Mouse (Mus musculus) testis, adult 2 months (tissue): ENCODE data around the gene Rars. TPM values are rescaled to one million over a fixed set of nuclear protein-coding genes. Genes with fewer than 3 reads are reported as not detected.

ENCODE experiments used
- H3K27ac ChIP-seq: fragments of 200-500 bp; 2 replicates; pipeline ENCODE4 v1.5.1; 2012; ENCODE audit warnings: low read depth, low read length; ENCODE audit not compliant: control insufficient read depth, insufficient read depth
- H3K27me3 ChIP-seq: fragments of 200-500 bp; 2 replicates; pipeline ENCODE4 v1.6.1; 2012; ENCODE audit warnings: mild to moderate bottlenecking, low read length, moderate library complexity; ENCODE audit not compliant: control insufficient read depth, insufficient read depth
- H3K36me3 ChIP-seq: fragments of 200-500 bp; 2 replicates; pipeline ENCODE4 v1.6.1; 2012; ENCODE audit warnings: mild to moderate bottlenecking, low read length; ENCODE audit not compliant: control insufficient read depth, insufficient read depth
- H3K4me1 ChIP-seq: fragments of 200-500 bp; 2 replicates; pipeline ENCODE4 v1.6.1; 2012; ENCODE audit warnings: low read length; ENCODE audit not compliant: control insufficient read depth, insufficient read depth
- H3K4me3 ChIP-seq: fragments of 200-500 bp; 2 replicates; pipeline ENCODE4 v1.5.1; 2012; ENCODE audit warnings: low read depth, mild to moderate bottlenecking, low read length, moderate library complexity, mixed read lengths; ENCODE audit not compliant: control insufficient read depth
- CTCF ChIP-seq: fragments of 200-500 bp; IDR thresholded peaks from 2 replicates; pipeline ENCODE4 v1.5.1; 2012; ENCODE audit warnings: low read depth, mild to moderate bottlenecking, inconsistent platforms, low read length, moderate library complexity; ENCODE audit not compliant: control insufficient read depth, insufficient read depth, insufficient replicate concordance
- POLR2A ChIP-seq: fragments of 200-500 bp; IDR thresholded peaks from 2 replicates; pipeline ENCODE4 v1.6.1; 2012; ENCODE audit warnings: low read depth, mild to moderate bottlenecking, inconsistent platforms, low read length, moderate library complexity; ENCODE audit not compliant: control insufficient read depth
- polyA plus RNA-seq: library from polyadenylated mRNA; depleted of rRNA; stranded (reverse); fragments of >200 nt; gene quantifications from 2 replicates; pipeline ENCODE4 v1.2.3, GENCODE M21; 2012; rRNA removed

Gene Rars
- 8.6 and 9.3 TPM in 2 replicates for polyA plus RNA-seq

DNA sequence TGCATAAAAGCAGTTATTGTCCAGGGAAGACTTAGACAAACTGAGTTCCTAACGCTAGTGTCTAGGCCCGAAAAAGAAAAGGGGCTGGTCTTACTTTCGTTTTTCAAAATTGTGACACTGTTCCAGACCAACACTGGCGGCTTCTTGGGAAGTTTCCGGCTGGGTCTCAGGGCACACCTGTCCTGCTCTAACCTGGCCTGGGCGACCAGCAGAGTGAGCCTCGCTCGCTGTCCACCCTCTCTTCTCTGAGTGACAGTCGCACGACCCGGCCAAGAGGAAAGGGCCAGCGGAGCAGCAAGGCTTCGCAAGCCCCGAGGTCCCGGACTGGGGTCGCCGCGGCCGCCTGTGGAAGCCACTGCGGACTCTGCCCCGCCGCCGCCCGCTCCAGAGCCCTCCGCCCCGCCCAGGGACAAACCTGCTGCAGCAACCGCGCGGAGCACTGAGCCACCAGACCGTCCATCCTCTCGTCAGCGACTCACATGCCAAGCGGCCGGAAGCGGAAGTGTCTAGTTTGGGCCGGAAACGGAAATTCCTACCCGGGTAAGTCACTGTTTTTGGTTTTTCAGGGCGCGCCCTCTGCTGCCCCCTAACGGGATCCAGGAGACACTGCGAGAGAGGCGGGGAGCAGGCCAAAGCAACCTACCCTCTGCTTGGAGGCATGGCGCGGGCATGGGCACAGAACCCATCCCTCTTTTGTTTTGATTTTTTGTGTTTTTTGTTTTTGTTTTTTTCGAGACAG lies at the start of gene Rars:
Gene Rars (minus strand): TSS at position 485 of the 739 bp plus-strand sequence.
- no peaks in the 10 kb centered on the region for H3K36me3 ChIP-seq
- TF ChIP-seq CTCF (peak; percentile 92), POLR2A (peak; percentile 78)
- peaks cover 2% of the 10 kb centered on the region for H3K4me1 ChIP-seq
- no peaks in the 10 kb centered on the region for H3K27me3 ChIP-seq
- H3K4me3 ChIP-seq, result peak within 1 kb of the TSS; percentile 93
- H3K27ac ChIP-seq, result no peak within 1 kb of the TSS

DNA sequence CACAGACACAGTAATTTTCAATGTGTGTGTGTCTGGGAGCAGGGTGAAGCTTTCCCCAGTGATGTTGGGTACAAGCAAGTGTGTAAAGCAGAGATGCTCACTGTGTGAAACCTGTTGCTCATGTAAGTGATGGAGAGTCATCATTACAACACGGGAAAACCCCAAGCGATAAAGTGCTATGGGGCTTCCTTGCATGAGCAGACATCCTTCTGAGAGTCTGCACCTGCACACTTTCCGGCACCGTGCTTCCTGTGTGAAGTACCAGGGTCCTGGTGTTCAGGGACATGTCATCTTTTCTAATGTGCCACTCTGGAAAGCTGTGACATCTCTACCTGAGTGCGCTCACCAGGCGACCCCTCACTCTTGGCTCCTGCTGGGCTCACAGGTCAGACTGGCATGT lies 48.5 kb upstream of the Rars start:
- no peaks in the 10 kb centered on the region for H3K27me3 ChIP-seq
- no peak overlapping the region for H3K27ac ChIP-seq
- TF ChIP-seq POLR2A (no peak), CTCF (no peak)
- no peaks in the 10 kb centered on the region for H3K4me1 ChIP-seq
- no peaks in the 10 kb centered on the region for H3K36me3 ChIP-seq
- no peak overlapping the region for H3K4me3 ChIP-seq

- H3K4me3 ChIP-seq, result no peak overlapping the region
- no peaks in the 10 kb centered on the region for H3K27me3 ChIP-seq
- no peaks in the 10 kb centered on the region for H3K4me1 ChIP-seq
- no peaks in the 10 kb centered on the region for H3K36me3 ChIP-seq
- TF ChIP-seq POLR2A, result no peak
- no peak for TF ChIP-seq CTCF
- no peak overlapping the region for H3K27ac ChIP-seq
Measured at GRCm38 (mm10) chr11:35878559-35878897, 44.2 kb upstream of the Rars start.

- no peaks in the 10 kb centered on the region for H3K4me1 ChIP-seq
Measured at GRCm38 (mm10) chr11:35877651-35878558, 43.6 kb upstream of the Rars start.

GRCm38 (mm10) chr11:35873624-35874244 lies 39.4 kb upstream of the Rars start:
- Histone ChIP-seq H3K4me1 (no peaks in the 10 kb centered on the region), H3K27me3 (no peaks in the 10 kb centered on the region), H3K36me3 (no peaks in the 10 kb centered on the region), H3K4me3 (no peak overlapping the region), H3K27ac (no peak overlapping the region)
- TF ChIP-seq CTCF (no peak), POLR2A (no peak)

More at GRCm38 (mm10) chr11:35877651-35878558, 43.6 kb upstream of the Rars start:
- no peaks in the 10 kb centered on the region for H3K27me3 ChIP-seq
- no peaks in the 10 kb centered on the region for H3K36me3 ChIP-seq
- TF ChIP-seq CTCF (no peak), POLR2A (no peak)
- no peak overlapping the region for H3K4me3 ChIP-seq
- no peak overlapping the region for H3K27ac ChIP-seq

DNA sequence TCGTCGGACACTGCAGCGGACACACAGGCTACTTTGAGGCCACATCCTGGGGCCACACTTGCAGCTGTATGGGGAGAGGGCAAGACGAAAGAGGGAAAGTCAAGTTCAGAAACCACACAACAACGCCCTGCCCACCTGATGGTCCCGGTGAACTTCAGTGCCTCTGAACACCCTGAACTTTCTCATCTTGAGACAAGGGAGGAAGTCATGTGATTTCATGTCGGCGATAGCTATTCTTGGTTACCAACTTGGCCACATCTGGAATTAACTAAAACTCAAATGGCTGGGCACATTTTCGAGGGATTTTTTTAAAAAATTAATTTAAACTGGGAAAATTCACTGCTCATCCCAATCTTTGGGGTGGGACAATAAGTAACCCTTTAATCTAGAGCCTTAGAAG lies 36.7 kb upstream of the Rars start:
- TF ChIP-seq CTCF (no peak), POLR2A (no peak)
- Histone ChIP-seq H3K27ac (no peak overlapping the region), H3K4me3 (no peak overlapping the region), H3K36me3 (no peaks in the 10 kb centered on the region), H3K4me1 (no peaks in the 10 kb centered on the region), H3K27me3 (no peaks in the 10 kb centered on the region)

GRCm38 (mm10) chr11:35866140-35866539 lies 31.8 kb upstream of the Rars start:
- Histone ChIP-seq H3K4me1 (no peaks in the 10 kb centered on the region), H3K4me3 (no peak overlapping the region), H3K36me3 (no peaks in the 10 kb centered on the region), H3K27me3 (no peaks in the 10 kb centered on the region), H3K27ac (no peak overlapping the region)
- TF ChIP-seq CTCF (no peak), POLR2A (no peak)
